Mouse (Mus musculus): ENCODE measurements around the gene Frem2. TPM values are rescaled to one million over a fixed set of nuclear protein-coding genes. Genes with fewer than 3 reads are reported as not detected.

Gene Frem2
- total RNA-seq, 1 experiment from 2014 or later: not detected

DNA sequence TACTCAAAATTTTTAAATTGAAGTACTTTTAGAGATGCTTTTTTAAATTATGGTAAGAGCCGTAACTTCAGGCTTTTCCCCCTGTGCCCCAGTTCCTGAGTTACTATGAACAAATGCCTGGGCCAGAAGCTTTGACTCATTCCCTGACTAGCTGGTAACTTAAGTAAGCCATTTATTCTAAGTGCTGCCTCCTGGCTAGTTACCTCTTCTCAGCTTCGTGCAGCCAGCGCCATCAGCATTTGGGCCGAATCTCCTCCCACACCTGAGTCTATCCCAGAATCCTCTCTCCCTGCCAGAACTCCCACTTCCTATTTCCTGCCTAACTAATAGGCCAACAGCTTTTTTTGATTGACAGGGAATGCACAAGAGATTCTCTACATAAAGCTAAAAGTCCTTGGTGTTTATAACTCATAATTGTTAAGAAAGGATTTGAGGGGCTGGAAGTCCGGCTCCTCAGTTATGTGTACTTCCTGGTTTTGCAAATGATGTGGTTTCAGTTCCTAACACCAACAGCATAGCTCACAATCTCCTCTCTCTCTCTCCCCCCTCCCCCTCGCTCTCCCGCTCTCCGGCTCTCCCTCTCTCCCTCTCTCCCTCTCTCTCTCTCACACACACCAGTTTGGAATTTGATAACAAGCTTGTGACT, 173.6 kb downstream of the Frem2 start:
- ATAC-seq (ENCODE audit: extremely low read depth, insufficient number of reproducible peaks, low FRiP score, poor library complexity, severe bottlenecking): peak; percentile 58; the same call in 1 of the 2 replicates

DNA sequence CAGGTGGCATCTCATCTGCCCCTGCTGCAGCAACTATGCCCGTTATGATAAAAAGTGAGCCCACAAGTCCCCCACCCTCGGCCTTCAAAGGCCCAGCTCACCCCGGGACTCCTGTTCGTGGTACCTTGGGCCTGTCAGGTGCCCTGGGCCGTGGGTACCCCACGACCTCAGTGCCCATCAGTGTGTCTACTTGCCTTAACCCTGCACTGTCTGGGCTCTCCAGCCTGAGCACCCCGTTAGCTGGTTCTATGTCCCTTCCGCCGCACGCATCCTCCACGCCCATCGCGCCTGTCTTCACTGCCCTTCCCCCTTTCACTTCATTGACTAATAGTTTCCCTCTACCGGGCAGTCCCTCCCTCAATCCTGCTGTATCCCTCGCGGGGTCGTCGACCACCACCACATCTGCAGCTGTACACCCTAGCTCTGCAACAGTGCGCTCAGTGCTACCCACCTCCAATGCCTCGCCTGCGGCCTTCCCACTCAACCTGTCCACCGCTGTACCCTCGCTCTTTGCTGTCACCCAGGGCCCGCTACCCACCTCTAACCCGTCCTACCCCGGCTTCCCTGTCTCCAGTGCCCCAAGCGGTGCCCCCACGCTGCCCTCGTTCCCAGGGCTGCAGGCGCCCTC, 178.6 kb downstream of the Frem2 start:
- ATAC-seq (ENCODE audit: extremely low read depth, insufficient number of reproducible peaks, low FRiP score, poor library complexity, severe bottlenecking): 0 out of 2 replicates have a peak, but pooled peaks have one; percentile 19

GRCm38 (mm10) chr3:53477468-53477867, 179.7 kb downstream of the Frem2 start:
- ATAC-seq (ENCODE audit: extremely low read depth, insufficient number of reproducible peaks, low FRiP score, poor library complexity, severe bottlenecking): no peak

GRCm38 (mm10) chr3:53475889-53476288, 181.3 kb downstream of the Frem2 start:
- ATAC-seq (ENCODE audit: extremely low read depth, insufficient number of reproducible peaks, low FRiP score, poor library complexity, severe bottlenecking): no peak

DNA sequence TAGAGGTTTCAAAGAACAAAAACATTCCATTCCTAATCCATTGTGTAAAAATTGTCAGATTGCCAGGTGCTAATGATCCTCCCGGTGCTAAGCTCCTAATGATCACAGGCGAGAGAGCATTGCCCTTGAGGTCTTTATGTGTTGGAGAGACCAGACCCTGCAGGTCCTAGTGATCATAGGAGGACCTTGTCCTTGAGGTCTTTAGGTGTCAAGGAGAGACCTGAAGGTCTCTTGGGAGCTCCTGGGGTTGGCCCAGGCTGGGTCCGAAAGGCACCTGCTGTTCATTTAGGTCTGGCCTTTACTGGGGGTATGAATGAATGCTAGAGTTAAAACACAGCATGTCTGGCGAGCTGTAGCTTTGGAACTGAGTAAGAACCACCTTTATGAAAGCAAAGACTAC, 183.0 kb downstream of the Frem2 start:
- no peak for ATAC-seq (ENCODE audit: extremely low read depth, insufficient number of reproducible peaks, low FRiP score, poor library complexity, severe bottlenecking)

DNA sequence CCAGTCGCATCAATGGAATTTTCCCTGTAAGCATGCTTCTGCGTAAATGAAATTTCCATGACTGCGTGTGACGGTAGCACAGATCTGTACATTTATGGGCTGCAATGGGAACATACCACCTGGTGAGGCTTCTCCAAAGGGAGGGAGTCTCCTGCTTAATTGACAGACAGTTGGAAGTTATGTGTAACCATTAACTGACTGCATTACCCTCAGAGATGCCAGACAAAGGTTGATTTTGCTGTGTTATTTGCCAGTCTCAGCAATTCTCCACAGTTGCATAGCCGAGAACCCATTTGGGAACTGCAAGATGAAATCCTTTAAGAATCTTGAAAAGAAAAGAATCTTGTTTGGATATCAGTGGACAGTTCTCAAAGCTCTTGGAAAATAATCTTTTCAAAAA, 185.1 kb downstream of the Frem2 start:
- no peak for ATAC-seq (ENCODE audit: extremely low read depth, insufficient number of reproducible peaks, low FRiP score, poor library complexity, severe bottlenecking)

DNA sequence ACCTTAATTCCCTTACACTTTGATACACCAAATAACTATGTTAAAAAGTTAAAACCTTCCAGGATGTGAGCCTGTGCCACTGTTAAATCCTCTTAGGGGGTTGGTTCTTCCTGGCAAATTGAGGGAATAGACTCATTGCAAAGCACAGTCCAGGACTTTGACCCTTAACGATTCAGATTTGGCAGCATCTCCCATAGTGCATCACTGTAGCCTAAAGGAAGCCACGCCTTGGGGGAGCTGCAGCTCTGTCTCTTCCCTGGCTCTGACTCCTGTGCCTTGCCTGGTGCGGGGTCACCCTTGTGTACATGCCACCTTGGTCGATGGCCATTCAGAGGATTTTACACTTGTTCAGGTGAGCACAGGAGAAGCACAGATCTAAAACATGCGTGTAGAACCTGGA, 187.5 kb downstream of the Frem2 start:
- ATAC-seq (ENCODE audit: extremely low read depth, insufficient number of reproducible peaks, low FRiP score, poor library complexity, severe bottlenecking): no peak

GRCm38 (mm10) chr3:53467356-53467755, 189.8 kb downstream of the Frem2 start:
- no peak for ATAC-seq (ENCODE audit: extremely low read depth, insufficient number of reproducible peaks, low FRiP score, poor library complexity, severe bottlenecking)

DNA sequence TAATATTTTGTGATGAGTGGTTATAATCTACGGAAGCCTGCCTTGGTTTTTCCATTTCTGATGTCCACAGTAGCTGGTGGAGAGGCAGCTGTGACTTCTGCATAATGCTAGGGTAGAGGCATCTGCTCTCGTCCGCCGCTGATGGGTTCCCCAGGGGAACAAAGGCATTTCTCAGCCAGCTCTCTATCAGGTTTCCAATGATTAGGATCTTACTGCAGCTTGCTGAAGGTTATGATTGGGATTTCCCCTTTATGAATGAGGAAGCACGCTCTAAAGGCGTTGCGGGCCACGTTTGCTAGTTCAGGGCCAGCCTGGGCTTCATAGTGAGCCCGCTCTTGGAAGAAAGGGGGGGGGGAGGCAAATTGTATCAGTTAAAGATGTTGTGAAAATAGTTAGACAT, 190.7 kb downstream of the Frem2 start:
- ATAC-seq (ENCODE audit: extremely low read depth, insufficient number of reproducible peaks, low FRiP score, poor library complexity, severe bottlenecking): no peak

DNA sequence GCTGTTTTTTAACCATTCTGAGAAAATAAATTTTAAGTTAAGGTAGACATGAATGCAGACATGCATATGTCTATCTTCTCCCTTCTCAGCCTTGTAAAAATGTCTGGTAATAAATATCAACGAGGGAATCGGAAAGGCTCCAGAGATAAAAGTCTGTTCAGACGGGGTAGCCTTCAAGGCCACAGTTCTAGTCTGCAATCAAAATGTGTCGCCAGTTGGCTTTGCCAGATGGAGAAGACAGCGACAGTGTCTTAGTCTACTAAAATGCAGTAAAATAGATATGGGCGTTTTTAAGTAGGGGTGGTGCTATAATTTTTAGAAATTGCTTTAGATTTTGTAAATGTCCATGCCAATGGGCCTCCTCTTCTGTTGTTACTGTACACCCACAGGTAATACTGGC, 191.8 kb downstream of the Frem2 start:
- ATAC-seq (ENCODE audit: extremely low read depth, insufficient number of reproducible peaks, low FRiP score, poor library complexity, severe bottlenecking): no peak

DNA sequence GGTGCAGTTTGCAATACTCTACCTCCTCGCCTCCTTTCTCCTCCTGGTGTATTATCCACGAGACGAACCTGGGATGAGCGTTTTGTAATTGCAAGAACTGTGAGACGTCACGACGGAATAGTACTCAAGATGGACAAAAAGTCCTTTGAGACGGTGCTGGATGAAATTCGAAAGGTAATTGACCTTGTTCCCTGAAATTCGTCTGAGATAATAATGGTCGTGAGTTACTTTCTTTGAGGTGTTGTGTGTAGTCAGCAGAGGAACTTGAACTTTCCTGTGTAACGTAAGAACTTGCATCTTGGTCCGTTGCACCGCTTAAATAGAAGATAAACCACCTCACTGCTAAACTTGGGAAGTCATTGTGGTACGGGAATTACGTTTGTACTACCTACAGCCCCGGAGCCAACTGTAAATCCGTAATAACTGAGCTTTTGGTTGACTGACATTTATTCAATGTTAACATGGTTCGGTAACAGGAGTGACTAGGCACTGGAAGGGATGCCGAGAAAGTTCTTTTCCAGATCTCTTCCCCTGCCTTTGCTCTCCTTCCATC, 192.9 kb downstream of the Frem2 start:
- ATAC-seq (ENCODE audit: extremely low read depth, insufficient number of reproducible peaks, low FRiP score, poor library complexity, severe bottlenecking): no peak

Other genes with a start within 250 kb of the Frem2 start
- gene Nhlrc3, start 194.0 kb downstream of the Frem2 start, total RNA-seq (2017): 13.4 and 18.9 TPM in 2 replicates
- gene Proser1, start 193.7 kb downstream of the Frem2 start, total RNA-seq (2017): 12.6 and 15.2 TPM in 2 replicates
- gene Stoml3, start 168.7 kb downstream of the Frem2 start, total RNA-seq (2017): 0.58 and 2.0 TPM in 2 replicates
- gene Gm10985, start 187.7 kb upstream of the Frem2 start, total RNA-seq (2017): not detected in 2 replicates
- 20.6 and 28.5 TPM in 2 replicates for gene Ufm1, start 206.5 kb upstream of the Frem2 start, total RNA-seq (2017)

Data from neutrophil, adult 5-6 weeks (primary cell).